Mouse (Mus musculus) small intestine, adult 2 months (tissue): ENCODE data around the gene Fto.

ENCODE experiments used
- CTCF ChIP-seq: fragments of 200-500 bp; IDR thresholded peaks from 2 replicates; pipeline ENCODE4 v1.5.1; 2012; ENCODE audit warnings: low read depth, mild to moderate bottlenecking, control low read depth, inconsistent platforms, low read length, moderate library complexity, mixed read lengths; ENCODE audit not compliant: insufficient replicate concordance, insufficient read length; ENCODE audit errors: extremely low read depth
- POLR2A ChIP-seq: fragments of 200-500 bp; IDR thresholded peaks from 2 replicates; pipeline ENCODE4 v1.6.1; 2012; ENCODE audit warnings: low read depth, mild to moderate bottlenecking, control low read depth, inconsistent platforms, low read length, moderate library complexity

DNA sequence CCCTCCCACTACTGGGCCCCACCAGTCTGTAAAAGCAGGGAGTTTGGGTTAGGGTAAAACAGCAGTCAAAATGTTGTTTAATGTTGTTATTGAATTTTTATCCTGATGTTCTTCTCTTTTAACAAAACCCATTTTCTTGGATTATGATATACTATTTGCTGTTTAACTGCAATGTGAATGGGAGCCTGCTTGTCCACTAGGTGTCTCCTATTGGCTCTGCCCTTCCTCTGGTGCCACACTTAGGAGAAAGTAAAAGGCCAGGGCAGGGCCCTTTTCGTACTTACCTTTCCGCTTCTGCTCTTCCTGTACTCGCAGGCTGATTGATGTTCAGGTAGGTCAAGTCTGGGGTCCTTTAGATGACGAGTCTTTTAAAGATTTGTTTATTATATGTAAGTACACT, 40.6 kb downstream of the Fto start:
- TF ChIP-seq POLR2A = no peak
- no peak for TF ChIP-seq CTCF
